Mouse (Mus musculus) forebrain, embryonic 10.5 days (tissue): ENCODE measurements at regions not wholly inside any gene's neighbourhood (a gene's known extent, or its start where the extent isn't known, plus 50 kb on each side); places are given as distances from the start of the nearest gene placed in this dataset.

ENCODE experiments used
- DNase-seq: peaks from one replicate; pipeline ENCODE4 v3.0.0-alpha.2; 2017; ENCODE audit warnings: low spot score; ENCODE audit errors: extremely low spot score
- H3K27ac ChIP-seq: fragments of 300-500 bp; sonication (generic); 2 replicates; pipeline ENCODE4 v1.5.1; 2016; ENCODE audit warnings: mild to moderate bottlenecking
- H3K27me3 ChIP-seq: fragments of 300-500 bp; sonication (generic); 2 replicates; pipeline ENCODE4 v1.6.1; 2016; ENCODE audit warnings: mild to moderate bottlenecking; ENCODE audit not compliant: poor library complexity, severe bottlenecking
- H3K36me3 ChIP-seq: fragments of 300-500 bp; sonication (generic); replicated peaks from 2 replicates; pipeline ENCODE4 v1.6.1; 2016; ENCODE audit warnings: mild to moderate bottlenecking, moderate library complexity
- H3K4me1 ChIP-seq: fragments of 300-500 bp; sonication (generic); 2 replicates; pipeline ENCODE4 v1.6.1; 2016
- H3K4me3 ChIP-seq: fragments of 300-500 bp; sonication (generic); 2 replicates; pipeline ENCODE4 v1.5.1; 2016; ENCODE audit warnings: mild to moderate bottlenecking, moderate library complexity
- H3K9me3 ChIP-seq: fragments of 300-500 bp; sonication (generic); 2 replicates; pipeline ENCODE4 v1.6.1; 2016; ENCODE audit warnings: mild to moderate bottlenecking, moderate library complexity
- WGBS: fragments of 180-500 bp; shearing (Covaris S2); methylation state at CpG from one replicate; pipeline ENCODE4 v1.1.7; 2016; 5-methylcytosine and 5-hydroxymethylcytosine counted together

GRCm38 (mm10) chr10:97245674-97246073 is 233.7 kb upstream of the Dcn start:
- WGBS: 93% methylated on average over 3 of the region's 3 CpGs
- Histone ChIP-seq H3K4me1 (no peaks in the 10 kb centered on the region), H3K4me3 (no peak overlapping the region), H3K27ac (no peak overlapping the region), H3K27me3 (no peaks in the 10 kb centered on the region), H3K36me3 (no peaks in the 10 kb centered on the region), H3K9me3 (no peaks in the 10 kb centered on the region)
- no peak for DNase-seq

GRCm38 (mm10) chr10:97248522-97248921 is 230.9 kb upstream of the Dcn start:
- no peaks in the 10 kb centered on the region for H3K36me3 ChIP-seq
- DNase-seq: no peak
- no peaks in the 10 kb centered on the region for H3K9me3 ChIP-seq
- H3K27me3 ChIP-seq: no peaks in the 10 kb centered on the region
- no peak overlapping the region for H3K27ac ChIP-seq
- 92% methylated on average over 4 of the region's 4 CpGs for WGBS
- no peaks in the 10 kb centered on the region for H3K4me1 ChIP-seq
- no peak overlapping the region for H3K4me3 ChIP-seq

DNA sequence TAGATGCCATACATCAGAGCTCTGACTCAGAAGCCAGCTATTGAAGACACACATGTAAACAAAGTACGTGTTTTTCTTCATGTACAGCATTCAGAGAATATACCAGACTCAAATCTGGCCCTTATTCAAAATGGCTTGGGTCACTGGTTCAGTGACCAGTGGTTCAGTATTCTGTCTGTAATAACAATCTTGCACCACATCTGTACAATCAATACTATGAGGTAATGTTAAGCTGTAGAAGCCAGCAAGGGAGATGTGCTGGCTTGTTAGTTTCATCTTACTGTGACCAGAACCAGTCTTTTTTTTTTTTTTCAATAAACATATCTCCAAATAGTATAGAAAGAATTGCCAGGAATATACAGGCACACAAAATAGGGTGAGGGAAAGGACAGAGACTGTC is 229.6 kb upstream of the Dcn start:
- WGBS: 88% methylated on average over 1 of the region's 1 CpGs
- no peak for DNase-seq
- Histone ChIP-seq H3K9me3 (no peaks in the 10 kb centered on the region), H3K4me3 (no peak overlapping the region), H3K27me3 (no peaks in the 10 kb centered on the region), H3K36me3 (no peaks in the 10 kb centered on the region), H3K27ac (no peak overlapping the region), H3K4me1 (no peaks in the 10 kb centered on the region)

GRCm38 (mm10) chr10:97250167-97250566 is 229.2 kb upstream of the Dcn start:
- no peak overlapping the region for H3K27ac ChIP-seq
- H3K27me3 ChIP-seq: no peaks in the 10 kb centered on the region
- no peak for DNase-seq
- no peaks in the 10 kb centered on the region for H3K9me3 ChIP-seq
- WGBS: 83% methylated on average over 2 of the region's 2 CpGs
- no peaks in the 10 kb centered on the region for H3K36me3 ChIP-seq
- H3K4me1 ChIP-seq: no peaks in the 10 kb centered on the region
- H3K4me3 ChIP-seq: no peak overlapping the region

GRCm38 (mm10) chr10:97265959-97266517 is 213.4 kb upstream of the Dcn start:
- no peak overlapping the region for H3K27ac ChIP-seq
- H3K9me3 ChIP-seq: no peaks in the 10 kb centered on the region
- 73% methylated on average over 6 of the region's 6 CpGs for WGBS
- H3K4me3 ChIP-seq: no peak overlapping the region
- DNase-seq: no peak
- no peaks in the 10 kb centered on the region for H3K27me3 ChIP-seq
- no peaks in the 10 kb centered on the region for H3K4me1 ChIP-seq
- no peaks in the 10 kb centered on the region for H3K36me3 ChIP-seq

- no peaks in the 10 kb centered on the region for H3K27me3 ChIP-seq
- H3K4me3 ChIP-seq: no peak overlapping the region
- no peak for DNase-seq
- H3K27ac ChIP-seq: no peak overlapping the region
- H3K9me3 ChIP-seq: no peaks in the 10 kb centered on the region
- no peaks in the 10 kb centered on the region for H3K4me1 ChIP-seq
- 87% methylated on average over 2 of the region's 2 CpGs for WGBS
- no peaks in the 10 kb centered on the region for H3K36me3 ChIP-seq
Measured at GRCm38 (mm10) chr10:97282416-97282815, 197.0 kb upstream of the Dcn start.

GRCm38 (mm10) chr10:97282841-97283496 is 196.4 kb upstream of the Dcn start:
- H3K4me1 ChIP-seq: no peaks in the 10 kb centered on the region
- no peaks in the 10 kb centered on the region for H3K27me3 ChIP-seq
- WGBS: 79% methylated on average over 4 of the region's 4 CpGs
- H3K27ac ChIP-seq: no peak overlapping the region
- no peaks in the 10 kb centered on the region for H3K9me3 ChIP-seq
- no peaks in the 10 kb centered on the region for H3K36me3 ChIP-seq
- no peak overlapping the region for H3K4me3 ChIP-seq
- DNase-seq: no peak

- H3K4me3 ChIP-seq: no peak overlapping the region
- DNase-seq: no peak
- WGBS: 90% methylated on average over 3 of the region's 3 CpGs
- no peaks in the 10 kb centered on the region for H3K27me3 ChIP-seq
- H3K27ac ChIP-seq: no peak overlapping the region
- H3K4me1 ChIP-seq: no peaks in the 10 kb centered on the region
- no peaks in the 10 kb centered on the region for H3K9me3 ChIP-seq
- H3K36me3 ChIP-seq: no peaks in the 10 kb centered on the region
Measured at GRCm38 (mm10) chr10:97304791-97305355, 174.5 kb upstream of the Dcn start.

DNA sequence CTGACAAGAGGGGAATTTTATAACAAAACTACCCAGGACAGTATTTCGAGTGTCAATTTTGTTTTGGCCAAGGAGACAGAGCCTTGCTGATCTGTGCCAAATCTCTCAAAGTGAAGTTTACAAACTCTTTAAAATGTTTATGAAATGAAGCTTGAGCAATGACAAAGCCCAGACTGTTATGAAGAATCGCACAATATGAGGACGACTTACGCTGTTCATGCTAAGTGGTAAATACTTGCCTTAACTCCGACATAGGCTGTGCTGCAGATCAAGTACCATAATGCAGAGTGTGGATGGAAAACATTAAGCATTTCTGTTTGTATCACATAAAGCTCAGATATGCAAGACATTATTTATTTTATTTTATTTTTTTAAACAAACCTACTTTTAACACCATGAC is 169.8 kb upstream of the Dcn start:
- 95% methylated on average over 5 of the region's 5 CpGs for WGBS
- DNase-seq: no peak
- H3K27me3 ChIP-seq: no peaks in the 10 kb centered on the region
- H3K4me3 ChIP-seq: no peak overlapping the region
- H3K9me3 ChIP-seq: no peaks in the 10 kb centered on the region
- H3K36me3 ChIP-seq: no peaks in the 10 kb centered on the region
- H3K4me1 ChIP-seq: peaks cover 16% of the 10 kb centered on the region
- no peak overlapping the region for H3K27ac ChIP-seq

DNA sequence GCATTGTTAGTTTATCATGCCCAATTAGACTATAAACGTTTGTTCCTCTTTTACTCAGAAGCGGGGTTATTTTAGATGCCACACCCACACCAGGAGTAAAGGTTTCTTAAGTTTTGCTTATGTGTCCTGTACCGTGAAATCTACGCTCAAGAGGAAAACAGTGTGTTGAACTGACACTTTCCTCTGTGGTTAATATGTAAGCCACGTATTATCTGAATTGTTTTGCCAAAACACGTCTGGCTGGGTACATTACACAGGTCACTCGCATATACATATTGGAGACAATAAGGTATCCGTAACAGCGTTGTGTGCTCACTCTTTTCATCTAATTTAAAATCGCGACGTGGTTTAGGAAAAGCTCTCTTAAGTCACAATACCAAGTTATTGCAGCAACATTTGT is 166.9 kb upstream of the Dcn start:
- H3K27me3 ChIP-seq: no peaks in the 10 kb centered on the region
- no peak for DNase-seq
- H3K4me1 ChIP-seq: peaks cover 19% of the 10 kb centered on the region
- no peaks in the 10 kb centered on the region for H3K9me3 ChIP-seq
- WGBS: 43% methylated on average over 12 of the region's 12 CpGs
- H3K36me3 ChIP-seq: no peaks in the 10 kb centered on the region
- peak overlapping the region; percentile 53 for H3K4me3 ChIP-seq
- peak overlapping the region; percentile 91 for H3K27ac ChIP-seq

GRCm38 (mm10) chr10:97312978-97313377 is 166.4 kb upstream of the Dcn start:
- WGBS: 0% methylated on average over 17 of the region's 17 CpGs
- DNase-seq: peak; percentile 94
- no peaks in the 10 kb centered on the region for H3K9me3 ChIP-seq

GRCm38 (mm10) chr10:97313407-97313901 is 166.0 kb upstream of the Dcn start:
- H3K4me3 ChIP-seq: peak overlapping the region; percentile 53
- no peaks in the 10 kb centered on the region for H3K27me3 ChIP-seq
- 2% methylated on average over 13 of the region's 13 CpGs for WGBS
- H3K36me3 ChIP-seq: no peaks in the 10 kb centered on the region
- peaks cover 19% of the 10 kb centered on the region for H3K4me1 ChIP-seq
- DNase-seq: peak; percentile 82
- no peaks in the 10 kb centered on the region for H3K9me3 ChIP-seq
- H3K27ac ChIP-seq: peak overlapping the region; percentile 91

More at GRCm38 (mm10) chr10:97312978-97313377, 166.4 kb upstream of the Dcn start:
- H3K27ac ChIP-seq: peak overlapping the region; percentile 91
- peaks cover 19% of the 10 kb centered on the region for H3K4me1 ChIP-seq
- H3K27me3 ChIP-seq: no peaks in the 10 kb centered on the region
- peak overlapping the region; percentile 53 for H3K4me3 ChIP-seq
- H3K36me3 ChIP-seq: no peaks in the 10 kb centered on the region

- 85% methylated on average over 2 of the region's 2 CpGs for WGBS
- no peak for DNase-seq
Measured at GRCm38 (mm10) chr10:97332639-97333038, 146.8 kb upstream of the Dcn start.

More at GRCm38 (mm10) chr10:97332639-97333038, 146.8 kb upstream of the Dcn start:
- Histone ChIP-seq H3K27me3 (no peaks in the 10 kb centered on the region), H3K9me3 (peaks cover 3% of the 10 kb centered on the region; the same call in 1 of the 2 replicates), H3K4me3 (no peak overlapping the region), H3K27ac (no peak overlapping the region), H3K36me3 (no peaks in the 10 kb centered on the region), H3K4me1 (no peaks in the 10 kb centered on the region)
